Mouse (Mus musculus): ENCODE data around the gene Sfxn4. TPM values are rescaled to one million over a fixed set of nuclear protein-coding genes. Genes with fewer than 3 reads are reported as not detected.

Sfxn4 gene
- polyA plus RNA-seq (2012) = 0.02 and 0.19 TPM in 2 replicates

GRCm38 (mm10) chr19:60860868-60861700 lies at the start of gene Sfxn4:
Sfxn4 (minus strand) TSS chr19:60861479.

GRCm38 (mm10) chr19:60889714-60890315 lies 28.5 kb upstream of the Sfxn4 start, which contains the start of gene Grk5:
Grk5 (plus strand) TSS chr19:60889749.

GRCm38 (mm10) chr19:60874064-60874694 lies 12.9 kb upstream of the Sfxn4 start, which contains the start of gene Prdx3:
Prdx3 (minus strand) TSS chr19:60874556.

GRCm38 (mm10) chr19:60811098-60812035 lies 49.9 kb downstream of the Sfxn4 start, which contains the start of gene Fam45a:
Fam45a (plus strand) TSS chr19:60811585.

GRCm38 (mm10) chr19:60790551-60791161 lies 70.6 kb downstream of the Sfxn4 start, which contains the start of gene Eif3a:
Eif3a (minus strand) TSS chr19:60790658.

Other genes with a start within 250 kb of the Sfxn4 start
- 1.9 and 2.7 TPM in 2 replicates for gene Nanos1, start 105.5 kb downstream of the Sfxn4 start, polyA plus RNA-seq (2012)
- 71.8 and 111 TPM in 2 replicates for gene Eif3a, start 70.8 kb downstream of the Sfxn4 start, polyA plus RNA-seq (2012)
- 3.4 and 3.6 TPM in 2 replicates for gene Fam45a, start 49.9 kb downstream of the Sfxn4 start, polyA plus RNA-seq (2012)
- 3.5 and 5.2 TPM in 2 replicates for gene Prdx3, start 13.1 kb upstream of the Sfxn4 start, polyA plus RNA-seq (2012)
- 0.67 and 1.6 TPM in 2 replicates for gene Grk5, start 28.3 kb upstream of the Sfxn4 start, polyA plus RNA-seq (2012)